Mouse (Mus musculus) heart, adult 2 months (tissue): ENCODE results near the gene Pld1.

Source experiments
- CTCF ChIP-seq: fragments of 200-600 bp; IDR thresholded peaks from 2 replicates; pipeline ENCODE4 v1.8.1; 2022; ENCODE audit warnings: antibody characterized with exemption, mild to moderate bottlenecking, moderate library complexity
- POLR2A ChIP-seq: fragments of 200-500 bp; IDR thresholded peaks from 2 replicates; pipeline ENCODE4 v1.6.1; 2011; ENCODE audit warnings: mild to moderate bottlenecking, low read depth, low read length, control low read depth; ENCODE audit not compliant: insufficient read depth

DNA sequence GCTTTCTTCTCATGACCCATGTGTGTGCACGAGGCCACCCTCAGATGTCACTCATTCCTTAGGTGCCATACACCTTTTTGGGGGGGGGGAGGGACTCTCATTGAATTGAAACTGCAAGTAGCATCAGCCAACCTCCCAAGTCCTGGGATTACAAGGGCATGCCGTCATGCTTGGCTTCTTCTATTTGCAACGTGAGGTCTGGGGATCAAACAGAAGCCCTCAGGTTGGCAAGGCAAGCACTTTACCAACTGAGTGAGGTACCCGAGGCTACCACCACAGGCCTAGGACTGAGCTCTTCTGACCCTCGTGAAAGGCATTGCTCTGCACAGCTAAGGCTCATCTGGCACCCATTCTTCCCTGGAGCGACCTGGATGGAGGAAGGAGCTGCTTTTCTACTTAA is 65.8 kb downstream of the Pld1 start:
- TF ChIP-seq POLR2A, result no peak
- no peak for TF ChIP-seq CTCF
